Mouse (Mus musculus) CH12.LX (cell line): ENCODE measurements around the gene Add2. TPM values are rescaled to one million over a fixed set of nuclear protein-coding genes. Genes with fewer than 3 reads are reported as not detected.

ENCODE experiments used
- DNase-seq: peaks from one replicate; pipeline ENCODE4 v3.0.0-alpha.2; 2013; ENCODE audit errors: extremely low read depth
- H3K27ac ChIP-seq: 2 replicates; pipeline ENCODE4 v1.5.1; 2012; ENCODE audit warnings: low read depth, mild to moderate bottlenecking, control low read depth, moderate library complexity; ENCODE audit not compliant: insufficient read depth
- H3K27me3 ChIP-seq: replicated peaks from 2 replicates; pipeline ENCODE3; 2012; ENCODE audit warnings: inconsistent platforms
- H3K36me3 ChIP-seq, 2 experiments: replicated peaks in 1 of 2; 2 replicates each; pipeline versions ENCODE3 to v1.6.1; 2012; ENCODE audit warnings: inconsistent platforms in 1 of 2, low read length in 1 of 2, mild to moderate bottlenecking in 1 of 2, mixed read lengths in 1 of 2, moderate library complexity in 1 of 2; ENCODE audit not compliant: control insufficient read depth in 1 of 2, insufficient read depth in 1 of 2
- H3K4me1 ChIP-seq, 2 experiments: 2 replicates each; pipeline ENCODE4 v1.6.1; 2012; ENCODE audit warnings: inconsistent platforms in 1 of 2, moderate library complexity in 1 of 2; ENCODE audit not compliant: insufficient read depth in 2 of 2, control insufficient read depth in 1 of 2
- H3K4me2 ChIP-seq: 2 replicates; pipeline ENCODE4 v1.6.1; 2012; ENCODE audit warnings: low read depth, mild to moderate bottlenecking, control low read depth; ENCODE audit not compliant: poor library complexity, insufficient read depth, severe bottlenecking
- H3K4me3 ChIP-seq, 3 experiments: fragments of 150-350 bp in 1 of 3; sonication (generic) in 1 of 3; replicated peaks in 1 of 3; 2 replicates each; pipeline versions ENCODE3 to v1.5.1; 2011 to 2012; ENCODE audit warnings: low read depth in 2 of 3, low read length in 2 of 3, mild to moderate bottlenecking in 2 of 3, moderate library complexity in 2 of 3, control low read depth in 1 of 3, improper control_type of control experiment in 1 of 3, inconsistent platforms in 1 of 3, mixed read lengths in 1 of 3; ENCODE audit not compliant: poor library complexity in 1 of 3
- H3K79me2 ChIP-seq: replicated peaks from 2 replicates; pipeline ENCODE4 v1.6.1; 2012; ENCODE audit warnings: mild to moderate bottlenecking, moderate library complexity; ENCODE audit not compliant: control insufficient read depth, poor library complexity, insufficient read depth, severe bottlenecking; ENCODE audit errors: extremely low read depth
- H3K9ac ChIP-seq: 2 replicates; pipeline ENCODE4 v1.6.1; 2012; ENCODE audit warnings: low read depth, mild to moderate bottlenecking, control low read depth, moderate library complexity; ENCODE audit not compliant: insufficient read depth
- H3K9me3 ChIP-seq: replicated peaks from 2 replicates; pipeline ENCODE3; 2012; ENCODE audit warnings: low read length, inconsistent platforms, mixed read lengths
- BHLHE40 ChIP-seq: IDR thresholded peaks from 2 replicates; pipeline ENCODE4 v1.6.1; 2011; ENCODE audit warnings: mild to moderate bottlenecking, low read depth, low read length, improper control_type of control experiment
- CHD2 ChIP-seq: IDR thresholded peaks from 2 replicates; pipeline ENCODE4 v1.6.1; 2011; ENCODE audit warnings: low read length, improper control_type of control experiment
- MEF2A ChIP-seq: IDR thresholded peaks from 2 replicates; pipeline ENCODE4 v1.6.1; 2014; ENCODE audit warnings: low read depth, mild to moderate bottlenecking, inconsistent platforms, low read length, improper control_type of control experiment, borderline replicate concordance
- NELFE ChIP-seq: IDR thresholded peaks from 2 replicates; pipeline ENCODE4 v1.6.1; 2011; ENCODE audit warnings: low read depth, low read length, improper control_type of control experiment
- RAD21 ChIP-seq: IDR thresholded peaks from 2 replicates; pipeline ENCODE4 v1.6.1; 2011; ENCODE audit warnings: low read depth, mild to moderate bottlenecking, low read length, improper control_type of control experiment, moderate library complexity
- USF1 ChIP-seq: IDR thresholded peaks from 2 replicates; pipeline ENCODE4 v1.6.1; 2014; ENCODE audit warnings: low read depth, mild to moderate bottlenecking, inconsistent platforms, low read length, improper control_type of control experiment
- ZC3H11A ChIP-seq: IDR thresholded peaks from 2 replicates; pipeline ENCODE4 v1.6.1; 2012; ENCODE audit warnings: low read depth, mild to moderate bottlenecking, inconsistent platforms, low read length, improper control_type of control experiment
- ZNF384 ChIP-seq: IDR thresholded peaks from 2 replicates; pipeline ENCODE4 v1.6.1; 2012; ENCODE audit warnings: low read depth, low read length, improper control_type of control experiment, inconsistent platforms
- dilution Hi-C: fragments of 300-500 bp; cut with MboI; formaldehyde crosslinking; loops from 2 replicates; pipeline ENCODE4 v1.14.3; 2020; ENCODE audit warnings: low sequenced_read_pairs; ENCODE audit not compliant: extremely low pct_unique_long_range_greater_than_20kb, extremely low pct_ligation_motif_present
- in situ Hi-C: fragments of 300-500 bp; cut with MboI; formaldehyde crosslinking; loops from 3 replicates; pipeline ENCODE4 v1.14.3; 2019; ENCODE audit warnings: low sequenced_read_pairs, low pct_ligation_motif_present, low pct_unique_long_range_greater_than_20kb, mixed read lengths
- polyA plus RNA-seq: library from polyadenylated mRNA; unstranded; fragments of >175 nt; gene quantifications from 2 replicates; pipeline ENCODE4 v1.2.1, GENCODE M21; 2012; ENCODE audit warnings: low read depth; ENCODE audit not compliant: insufficient read length
- total RNA-seq, 2 experiments: library from RNA; depleted of rRNA; stranded (reverse); fragments of 300-350 nt in 1 of 2; fragments of >200 nt in 1 of 2; gene quantifications; 2 replicates each; pipeline ENCODE4 v1.2.3; 2012 to 2014

The Add2 gene
- total and polyA plus RNA-seq, 3 experiments, result 0.11 TPM; not detected in 2

GRCm38 (mm10) chr6:86167851-86168250 lies 139.4 kb downstream of the Add2 start:
- H3K9ac ChIP-seq, result no peak overlapping the region
- H3K27ac ChIP-seq, result no peak overlapping the region
- no peak for TF ChIP-seq RAD21
- no peak for TF ChIP-seq USF1
- dilution Hi-C loops (no loop called here), in situ Hi-C loops (no loop called here)
- H3K27me3 ChIP-seq, result peaks cover 60% of the 10 kb centered on the region
- no peak for DNase-seq
- no peaks in the 10 kb centered on the region for H3K79me2 ChIP-seq
- no peak overlapping the region for H3K4me3 ChIP-seq
- no peaks in the 10 kb centered on the region for H3K4me1 ChIP-seq
- no peaks in the 10 kb centered on the region for H3K36me3 ChIP-seq
- no peaks in the 10 kb centered on the region for H3K9me3 ChIP-seq
- no peak overlapping the region for H3K4me2 ChIP-seq

- in situ Hi-C loops (no loop called here), dilution Hi-C loops (no loop called here)
- H3K4me3 ChIP-seq, result no peak overlapping the region
- no peaks in the 10 kb centered on the region for H3K9me3 ChIP-seq
- H3K27ac ChIP-seq, result no peak overlapping the region
- H3K79me2 ChIP-seq, result no peaks in the 10 kb centered on the region
- no peak overlapping the region for H3K9ac ChIP-seq
- no peaks in the 10 kb centered on the region for H3K4me1 ChIP-seq
- H3K4me2 ChIP-seq, result no peak overlapping the region
- H3K36me3 ChIP-seq, result no peaks in the 10 kb centered on the region
- DNase-seq, result no peak
- TF ChIP-seq ZNF384 (no peak), BHLHE40 (no peak), NELFE (no peak), MEF2A (no peak), ZC3H11A (no peak), CHD2 (no peak)
- peaks cover 60% of the 10 kb centered on the region for H3K27me3 ChIP-seq
Observed at GRCm38 (mm10) chr6:86169166-86169565, 140.7 kb downstream of the Add2 start.

Other genes starting within 250 kb of the Add2 start
- not detected in 2 replicates for gene Nat8f6, start 207.7 kb upstream of the Add2 start, total RNA-seq (2012; rRNA removed)
- gene Nat8f6, start 207.7 kb upstream of the Add2 start, total RNA-seq (2014; rRNA removed), result not detected in 2 replicates
- not detected in 2 replicates for gene Nat8f6, start 207.7 kb upstream of the Add2 start, polyA plus RNA-seq
- gene Nat8f5, start 207.7 kb upstream of the Add2 start, total RNA-seq (2012; rRNA removed), result not detected in 2 replicates
- gene Nat8f5, start 207.7 kb upstream of the Add2 start, total RNA-seq (2014; rRNA removed), result not detected in 2 replicates
- not detected in 2 replicates for gene Nat8f5, start 207.7 kb upstream of the Add2 start, polyA plus RNA-seq
- gene Nat8, start 196.6 kb upstream of the Add2 start, total RNA-seq (2012; rRNA removed), result not detected in 2 replicates
- gene Nat8, start 196.6 kb upstream of the Add2 start, total RNA-seq (2014; rRNA removed), result not detected in 2 replicates
- not detected in 2 replicates for gene Nat8, start 196.6 kb upstream of the Add2 start, polyA plus RNA-seq
- gene Nat8f2, start 159.5 kb upstream of the Add2 start, total RNA-seq (2012; rRNA removed), result not detected in 2 replicates
- gene Nat8f2, start 159.5 kb upstream of the Add2 start, total RNA-seq (2014; rRNA removed), result not detected in 2 replicates
- not detected in 2 replicates for gene Nat8f2, start 159.5 kb upstream of the Add2 start, polyA plus RNA-seq
- 2.1 and 2.3 TPM in 2 replicates for gene Nat8f4, start 123.8 kb upstream of the Add2 start, total RNA-seq (2012; rRNA removed)
- 2.4 and 2.9 TPM in 2 replicates for gene Nat8f4, start 123.8 kb upstream of the Add2 start, total RNA-seq (2014; rRNA removed)
- gene Nat8f4, start 123.8 kb upstream of the Add2 start, polyA plus RNA-seq, result 1.3 and 1.8 TPM in 2 replicates
- gene Tprkb, start 116.8 kb upstream of the Add2 start, total RNA-seq (2012; rRNA removed), result 21.2 and 25.3 TPM in 2 replicates
- 59.8 and 67.2 TPM in 2 replicates for gene Tprkb, start 116.8 kb upstream of the Add2 start, total RNA-seq (2014; rRNA removed)
- gene Tprkb, start 116.8 kb upstream of the Add2 start, polyA plus RNA-seq, result 39.7 and 41.8 TPM in 2 replicates
- gene Nat8f1, start 113.0 kb upstream of the Add2 start, total RNA-seq (2012; rRNA removed), result 2.7 and 4.7 TPM in 2 replicates
- 1.4 and 1.6 TPM in 2 replicates for gene Nat8f1, start 113.0 kb upstream of the Add2 start, total RNA-seq (2014; rRNA removed)
- 0.50 and 3.5 TPM in 2 replicates for gene Nat8f1, start 113.0 kb upstream of the Add2 start, polyA plus RNA-seq
- 28.5 and 33.2 TPM in 2 replicates for gene Dusp11, start 67.0 kb upstream of the Add2 start, total RNA-seq (2012; rRNA removed)
- gene Dusp11, start 67.0 kb upstream of the Add2 start, total RNA-seq (2014; rRNA removed), result 34.8 and 35.7 TPM in 2 replicates
- gene Dusp11, start 67.0 kb upstream of the Add2 start, polyA plus RNA-seq, result 46.6 and 48.6 TPM in 2 replicates
- gene Figla, start 12.5 kb upstream of the Add2 start, total RNA-seq (2012; rRNA removed), result not detected in 2 replicates
- gene Figla, start 12.5 kb upstream of the Add2 start, total RNA-seq (2014; rRNA removed), result not detected in 2 replicates
- not detected in 2 replicates for gene Figla, start 12.5 kb upstream of the Add2 start, polyA plus RNA-seq
- gene Tgfa, start 166.5 kb downstream of the Add2 start, total RNA-seq (2012; rRNA removed), result not detected in 2 replicates
- gene Tgfa, start 166.5 kb downstream of the Add2 start, total RNA-seq (2014; rRNA removed), result not detected in 2 replicates
- gene Tgfa, start 166.5 kb downstream of the Add2 start, polyA plus RNA-seq, result not detected in 2 replicates